Mouse (Mus musculus): ENCODE measurements around the gene Hist1h2be.
"Not testable (repeated sequence)": the region's sequence is repeated elsewhere in the genome, so short reads cannot be mapped to it uniquely, and the experiment has no call there.

Gene Hist1h2be

DNA sequence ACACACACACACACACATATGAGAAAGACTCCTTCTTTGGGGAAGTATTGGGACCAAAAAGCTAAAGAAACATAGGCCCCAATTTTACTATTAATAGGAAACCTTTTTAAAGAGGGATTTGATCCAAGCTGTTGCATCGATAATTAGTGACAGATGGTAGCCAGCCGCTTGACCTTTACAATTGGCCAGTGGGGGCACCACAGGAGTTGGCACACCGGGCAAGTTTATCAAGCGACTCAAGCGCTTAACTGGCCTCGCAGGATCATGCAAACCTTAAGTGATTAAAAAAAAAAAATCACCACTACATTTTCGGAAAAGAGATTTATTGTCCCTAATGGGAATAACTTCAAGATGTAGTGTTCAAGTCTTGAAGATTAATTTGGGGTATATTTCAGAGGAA, 28.3 kb downstream of the Hist1h2be start:
- DNase-seq (ENCODE audit: low read depth, low spot score): no peak

- DNase-seq (ENCODE audit: low read depth, low spot score): not testable (repeated sequence)
Observed at GRCm38 (mm10) chr13:23591886-23592285, 29.0 kb downstream of the Hist1h2be start.

DNA sequence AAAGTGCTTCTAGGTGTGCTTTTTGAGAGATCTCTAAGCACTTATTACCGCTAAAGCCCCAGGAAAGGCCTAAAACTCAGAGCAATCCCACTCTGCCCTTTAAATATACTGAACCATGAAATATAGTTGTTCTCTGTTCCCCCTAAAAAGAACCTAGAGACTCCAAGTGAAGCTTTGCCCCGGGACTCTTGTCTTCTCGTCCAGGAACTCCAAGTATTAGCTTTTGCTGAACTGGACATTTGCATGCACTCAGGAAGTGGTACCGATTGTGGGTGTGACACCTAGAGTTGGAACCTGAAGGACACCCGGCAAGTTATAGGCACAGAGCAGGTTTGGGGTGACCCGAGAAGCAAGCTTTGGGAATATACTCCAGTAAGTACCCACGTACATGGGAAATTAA, 29.7 kb downstream of the Hist1h2be start:
- DNase-seq (ENCODE audit: low read depth, low spot score): no peak

DNA sequence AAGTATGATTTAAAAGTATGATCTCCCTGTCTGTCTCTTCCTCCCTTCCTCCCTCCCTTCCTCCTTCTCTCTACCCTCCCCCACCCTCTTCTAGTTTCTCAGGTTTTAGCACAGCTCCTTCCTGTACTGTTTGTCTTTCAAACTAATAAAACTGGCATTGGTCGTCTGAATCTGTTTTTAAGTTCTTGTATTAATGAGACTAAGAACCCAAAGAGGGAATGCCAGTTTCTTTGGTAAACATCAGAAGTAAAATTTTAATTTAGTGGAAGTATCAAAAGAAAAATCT, 34.0 kb downstream of the Hist1h2be start:
- DNase-seq (ENCODE audit: low read depth, low spot score): peak; percentile 11

DNA sequence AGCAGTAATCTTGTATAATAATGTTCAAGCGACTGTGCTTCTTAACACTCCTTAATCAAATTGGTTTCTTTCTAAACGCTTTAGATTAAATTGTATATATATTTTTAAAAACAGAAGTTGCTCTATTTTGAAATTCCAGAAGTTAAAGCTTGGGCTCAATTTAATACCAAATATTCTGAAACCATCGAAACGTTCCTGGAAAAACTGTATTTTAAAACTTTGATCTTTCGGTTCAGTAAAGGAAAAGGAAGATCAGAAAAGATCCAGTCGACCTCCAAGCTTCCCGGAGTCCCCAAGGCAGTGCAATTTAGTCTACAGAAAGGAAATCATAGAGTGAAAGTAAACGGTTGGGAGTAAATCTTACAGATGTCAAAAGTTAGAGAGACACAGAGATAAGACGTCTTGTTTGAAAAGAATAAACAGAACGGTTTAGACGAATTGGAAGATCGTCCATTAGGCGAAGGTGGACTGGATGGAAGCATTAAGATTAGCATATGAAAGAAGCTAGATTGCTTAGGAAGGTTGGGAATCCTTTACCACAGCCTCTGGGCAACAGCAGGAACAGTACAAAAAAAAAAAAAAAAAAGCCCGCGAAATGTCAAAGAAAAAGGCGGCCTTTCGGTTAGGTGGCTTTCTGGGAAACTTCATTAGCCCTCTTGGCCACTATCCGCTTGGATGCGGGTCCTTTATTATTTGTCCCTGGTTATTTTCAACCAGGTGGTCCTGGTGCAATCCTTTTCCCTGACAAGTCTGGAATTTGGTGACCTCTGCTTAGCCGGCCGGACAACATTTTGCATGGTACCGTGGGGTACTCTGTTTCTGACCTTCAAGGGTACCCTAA, 34.6 kb downstream of the Hist1h2be start:
- peak; percentile 33 for DNase-seq (ENCODE audit: low read depth, low spot score)

- DNase-seq (ENCODE audit: low read depth, low spot score): peak; percentile 94
Observed at GRCm38 (mm10) chr13:23585442-23586098, 35.4 kb downstream of the Hist1h2be start.

GRCm38 (mm10) chr13:23585029-23585441, 35.9 kb downstream of the Hist1h2be start:
- DNase-seq (ENCODE audit: low read depth, low spot score): peak; percentile 79

GRCm38 (mm10) chr13:23584331-23584730, 36.6 kb downstream of the Hist1h2be start:
- DNase-seq (ENCODE audit: low read depth, low spot score): peak; percentile 47

DNA sequence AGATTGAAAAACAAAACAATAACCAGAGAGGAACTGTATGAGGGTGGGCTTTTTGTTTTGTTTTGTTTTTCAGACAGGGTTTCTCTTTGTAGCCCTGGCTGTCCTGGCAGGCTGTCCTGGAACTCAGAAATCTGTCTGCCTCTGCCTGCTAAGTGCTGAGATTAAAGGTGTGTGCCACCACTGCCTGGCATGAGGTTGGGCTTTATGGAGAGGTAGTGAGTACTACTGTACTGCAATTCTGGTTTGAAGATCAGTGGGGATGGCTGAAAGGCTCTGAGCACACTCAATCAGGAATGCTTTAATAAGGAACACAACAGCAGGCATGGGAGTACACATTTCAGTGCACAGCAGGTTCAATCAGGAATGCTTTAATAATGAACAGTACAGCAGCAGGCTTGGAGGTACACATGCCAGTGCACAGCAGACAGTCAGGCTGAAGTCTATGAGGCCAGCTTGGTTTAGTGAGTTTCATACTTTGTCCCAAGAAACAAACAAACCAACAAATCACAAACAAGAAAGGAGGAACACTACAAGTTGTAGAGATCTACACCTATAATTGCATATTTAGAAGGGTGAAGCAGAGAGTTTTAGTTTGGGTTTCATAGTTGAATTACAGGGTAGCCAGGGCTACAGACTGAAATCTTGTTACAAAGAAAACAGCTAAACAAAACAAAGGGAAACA, 37.4 kb downstream of the Hist1h2be start:
- peak; percentile 14 for DNase-seq (ENCODE audit: low read depth, low spot score)

GRCm38 (mm10) chr13:23582219-23583056, 38.5 kb downstream of the Hist1h2be start:
- peak; percentile 34 for DNase-seq (ENCODE audit: low read depth, low spot score)

DNA sequence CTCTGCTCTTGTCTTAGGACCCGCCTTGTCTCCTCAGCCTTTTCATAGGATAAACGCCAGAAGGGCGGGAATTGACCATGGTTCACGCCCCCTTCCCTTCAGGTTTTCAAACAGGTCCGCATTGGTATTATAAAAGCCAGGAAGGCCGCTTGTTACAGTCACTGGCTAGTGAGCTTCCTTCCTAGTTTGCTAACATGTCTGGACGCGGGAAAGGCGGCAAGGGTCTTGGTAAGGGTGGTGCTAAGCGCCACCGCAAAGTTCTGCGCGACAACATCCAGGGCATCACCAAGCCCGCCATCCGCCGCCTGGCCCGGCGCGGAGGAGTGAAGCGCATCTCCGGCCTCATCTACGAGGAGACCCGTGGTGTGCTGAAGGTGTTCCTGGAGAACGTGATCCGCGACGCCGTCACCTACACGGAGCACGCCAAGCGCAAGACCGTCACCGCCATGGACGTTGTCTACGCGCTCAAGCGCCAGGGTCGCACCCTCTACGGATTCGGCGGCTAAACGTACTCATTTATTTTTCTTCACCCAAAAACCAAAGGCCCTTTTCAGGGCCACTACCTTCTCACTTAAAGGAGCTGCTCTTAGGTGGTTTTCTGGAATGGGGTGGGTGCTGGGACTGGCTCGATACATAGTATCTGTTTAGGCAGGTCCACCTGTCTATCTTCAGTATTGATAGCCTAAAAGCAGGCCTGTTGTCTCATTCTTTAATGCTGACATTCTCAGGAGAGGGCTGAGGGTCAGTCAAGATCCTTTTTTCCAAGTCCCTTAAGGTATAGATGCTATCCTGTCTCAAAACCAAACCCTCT, 39.3 kb downstream of the Hist1h2be start, which contains the start of gene Hist1h4d:
Hist1h4d (plus strand) TSS at position 191 of the 811 bp plus-strand sequence.
- DNase-seq (ENCODE audit: low read depth, low spot score): peak; percentile 97

DNA sequence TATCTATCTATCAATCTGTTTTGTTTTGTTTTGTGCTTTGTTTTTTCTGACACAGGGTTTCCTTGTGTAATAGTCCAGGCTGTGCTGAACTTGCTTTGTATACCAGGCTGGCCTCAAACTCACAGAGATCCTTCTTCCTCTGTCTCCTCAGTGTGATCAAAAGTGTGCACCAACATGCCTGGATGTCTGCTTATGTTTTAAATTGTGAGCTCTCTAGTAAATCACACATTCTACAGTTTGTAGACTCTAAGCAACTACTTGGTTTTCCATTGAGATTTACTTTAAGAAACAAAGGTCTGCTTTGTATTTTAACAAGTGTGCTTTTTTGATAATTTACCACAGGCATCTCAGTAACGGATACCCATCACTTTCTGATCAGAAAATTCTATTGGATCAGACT, 43.1 kb downstream of the Hist1h2be start:
- DNase-seq (ENCODE audit: low read depth, low spot score): no peak

GRCm38 (mm10) chr13:23576906-23577639, 43.9 kb downstream of the Hist1h2be start:
- peak; percentile 12 for DNase-seq (ENCODE audit: low read depth, low spot score)

DNA sequence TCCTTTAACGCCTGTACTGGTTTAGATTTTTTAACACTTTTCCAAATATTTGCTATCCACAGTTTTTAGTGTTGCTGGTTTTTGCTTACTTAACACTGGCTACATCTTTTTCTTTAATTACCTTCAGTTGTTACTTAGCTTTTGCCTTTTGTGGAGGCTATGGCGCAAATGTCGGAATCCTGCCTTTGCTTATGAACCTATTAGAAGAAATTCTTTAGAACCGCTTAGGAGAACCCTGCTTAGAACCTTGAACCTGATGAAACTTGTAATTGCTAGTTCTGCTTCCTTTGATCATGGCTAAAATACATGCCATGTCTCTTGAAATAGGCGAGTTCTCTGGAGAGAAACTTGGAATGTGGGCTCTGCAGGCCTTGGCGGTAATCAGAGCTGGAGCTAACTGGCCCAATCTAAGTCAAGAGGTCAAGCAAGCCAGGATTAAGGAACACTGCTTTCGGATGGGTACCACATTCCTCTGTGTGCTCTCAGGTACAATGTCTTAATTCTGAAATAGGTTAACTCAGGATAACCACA, 44.5 kb downstream of the Hist1h2be start:
- peak; percentile 57 for DNase-seq (ENCODE audit: low read depth, low spot score)

- peak; percentile 11 for DNase-seq (ENCODE audit: low read depth, low spot score)
Observed at GRCm38 (mm10) chr13:23575864-23576313, 45.0 kb downstream of the Hist1h2be start.

DNA sequence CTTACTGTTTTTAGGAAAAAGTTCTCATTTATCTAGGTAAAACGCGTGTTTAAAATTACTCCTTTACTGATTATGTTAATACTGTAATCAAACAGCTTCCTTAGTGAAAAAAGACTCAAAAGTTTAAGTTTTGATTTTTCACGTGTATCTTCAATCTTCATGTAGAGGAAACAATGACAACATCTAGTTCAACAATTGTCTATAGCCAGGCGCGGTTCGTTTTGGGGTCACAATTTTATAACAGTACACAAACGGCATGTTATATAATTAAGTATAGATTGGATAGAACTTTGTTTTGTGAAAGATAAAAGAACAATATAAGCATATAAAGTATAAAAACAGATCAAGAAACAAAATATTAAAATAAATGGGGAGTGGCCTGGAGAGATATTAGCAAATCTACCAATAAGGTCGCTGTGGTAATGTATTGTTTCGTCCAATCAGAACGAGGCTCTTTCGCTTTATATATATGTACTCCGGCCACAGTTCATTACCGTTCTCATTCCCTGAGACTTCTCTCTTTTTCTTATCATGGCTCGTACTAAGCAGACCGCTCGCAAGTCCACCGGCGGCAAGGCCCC, 45.6 kb downstream of the Hist1h2be start, which contains the start of gene Hist1h3d:
Hist1h3d (plus strand) TSS at position 493 of the 581 bp plus-strand sequence.
- DNase-seq (ENCODE audit: low read depth, low spot score): peak; percentile 89

DNA sequence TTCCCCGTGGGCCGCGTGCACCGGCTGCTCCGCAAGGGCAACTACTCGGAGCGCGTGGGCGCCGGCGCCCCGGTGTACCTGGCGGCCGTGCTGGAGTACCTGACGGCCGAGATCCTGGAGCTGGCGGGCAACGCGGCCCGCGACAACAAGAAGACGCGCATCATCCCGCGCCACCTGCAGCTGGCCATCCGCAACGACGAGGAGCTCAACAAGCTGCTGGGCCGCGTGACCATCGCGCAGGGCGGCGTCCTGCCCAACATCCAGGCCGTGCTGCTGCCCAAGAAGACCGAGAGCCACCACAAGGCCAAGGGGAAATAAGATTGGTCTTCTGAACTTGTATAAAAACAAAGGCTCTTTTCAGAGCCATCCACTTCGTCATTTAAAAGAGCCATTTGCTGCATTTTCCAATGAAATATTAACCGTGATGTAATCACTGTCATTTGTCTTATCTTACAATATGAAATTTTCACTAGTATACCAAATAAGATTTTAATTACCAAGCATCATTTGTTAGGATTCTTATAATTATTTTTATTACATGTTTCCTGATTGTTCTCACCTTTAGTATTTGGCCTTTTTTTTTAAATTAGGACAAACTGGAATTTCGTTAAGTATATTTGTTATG, 46.3 kb downstream of the Hist1h2be start:
- not testable (repeated sequence) for DNase-seq (ENCODE audit: low read depth, low spot score)

DNA sequence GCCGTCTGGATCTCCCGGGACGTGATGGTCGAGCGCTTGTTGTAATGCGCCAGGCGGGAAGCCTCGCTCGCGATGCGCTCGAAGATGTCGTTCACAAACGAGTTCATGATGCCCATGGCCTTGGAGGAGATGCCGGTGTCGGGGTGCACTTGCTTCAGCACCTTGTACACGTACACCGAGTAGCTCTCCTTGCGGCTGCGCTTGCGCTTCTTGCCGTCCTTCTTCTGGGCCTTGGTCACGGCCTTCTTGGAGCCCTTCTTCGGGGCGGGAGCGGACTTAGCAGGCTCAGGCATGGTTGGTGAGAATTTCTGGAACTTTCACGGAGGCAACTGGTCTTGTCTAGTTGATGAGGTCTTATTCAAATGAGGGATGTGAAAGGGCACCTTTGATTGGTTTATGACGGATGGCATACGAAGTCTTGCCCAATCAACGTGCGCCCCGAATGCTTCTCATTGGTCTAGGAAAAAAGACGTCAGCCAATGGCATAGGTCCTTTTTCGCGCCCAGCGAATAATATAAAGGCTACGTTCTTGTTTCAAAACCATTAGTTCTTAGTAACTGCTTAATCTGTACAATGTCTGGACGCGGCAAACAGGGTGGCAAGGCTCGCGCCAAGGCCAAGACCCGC, 46.9 kb downstream of the Hist1h2be start, which contains the start of the genes Hist1h2bf and Hist1h2ad:
Hist1h2bf (minus strand) TSS at position 299 of the 627 bp plus-strand sequence.
Hist1h2ad (plus strand) TSS at position 484 of the 627 bp plus-strand sequence.
- peak; percentile 98 for DNase-seq (ENCODE audit: low read depth, low spot score)

All from forelimb bud, embryonic 11.5 days (tissue).